Mouse (Mus musculus): ENCODE results near the gene Blvrb.

DNA sequence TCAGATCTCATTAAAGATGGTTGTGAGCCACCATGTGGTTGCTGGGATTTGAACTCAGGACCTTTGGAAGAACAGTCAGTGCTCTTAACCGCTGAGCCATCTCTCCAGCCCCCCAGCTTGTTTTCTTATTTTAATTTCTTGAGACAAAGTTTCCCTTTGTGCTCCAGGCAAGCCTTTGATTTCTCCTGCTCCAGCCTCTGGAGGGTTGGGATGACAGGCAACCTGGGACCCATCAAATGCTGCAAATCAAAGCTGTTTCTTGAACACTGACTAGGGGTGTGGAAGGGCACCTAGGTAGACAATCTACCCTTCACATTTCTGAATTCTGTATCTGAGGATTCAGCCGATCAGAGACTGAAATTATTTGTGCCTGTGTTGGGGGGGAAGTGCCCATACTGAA is 63.0 kb downstream of the Blvrb start:
- TF ChIP-seq CTCF (IDR thresholded peaks at IDR 0.05; ENCODE audit: low read depth, low read length) (no peak), POLR2A (IDR thresholded peaks at IDR 0.05; ENCODE audit: borderline replicate concordance, low read depth, low read length) (no peak)
